Mouse (Mus musculus): ENCODE results near the gene Mthfd1. TPM values are rescaled to one million over a fixed set of nuclear protein-coding genes. Genes with fewer than 3 reads are reported as not detected.

The Mthfd1 gene
- total RNA-seq, 2 experiments from 2014 or later = 29.4 to 29.7 TPM

DNA sequence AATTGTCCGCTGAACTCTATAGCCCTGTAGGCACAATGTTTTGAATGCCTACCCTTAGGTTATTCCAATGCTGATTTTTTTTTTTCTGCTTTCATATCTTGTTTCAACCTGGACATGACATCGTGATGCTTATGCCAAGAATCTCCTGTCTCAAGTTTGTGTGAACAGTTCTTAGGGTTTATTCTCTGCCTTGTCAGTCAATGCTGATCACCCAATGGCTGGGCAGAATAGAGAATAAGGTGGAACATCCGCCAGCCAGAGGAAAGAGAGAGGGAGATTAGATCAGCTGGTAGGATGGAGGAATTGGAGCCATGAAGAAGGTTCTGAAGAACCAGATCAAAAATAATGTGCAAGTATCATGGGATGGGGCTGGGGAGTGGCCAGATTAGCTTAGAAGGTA is 5.6 kb downstream of the Mthfd1 start:
- no peak for DNase-seq

DNA sequence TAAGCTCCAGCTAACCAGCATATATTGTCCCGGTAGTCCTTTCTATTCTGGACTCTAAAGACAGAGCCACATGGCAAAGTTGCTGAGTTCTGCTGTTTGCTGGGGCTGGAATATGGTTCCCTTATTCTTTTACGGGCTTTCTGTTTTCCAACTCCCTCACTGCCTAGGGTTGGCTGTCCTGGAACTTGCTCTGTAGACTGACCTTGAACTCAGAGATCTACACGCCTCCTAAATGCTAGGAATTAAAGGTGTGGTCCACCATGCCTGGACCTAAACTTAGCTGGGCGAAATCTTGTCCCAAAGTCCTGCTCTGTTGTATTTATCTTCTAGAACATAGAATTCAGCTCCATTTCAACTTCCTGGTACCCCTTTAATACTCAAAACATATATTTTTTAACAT is 6.5 kb downstream of the Mthfd1 start:
- intact Hi-C loops (cut with DNase I) = loop anchor here (10.0 kb wide), 2 partner anchors 213 to 343 kb away; no protein-coding TSS in a partner anchor
- DNase-seq = no peak

More for the DNA sequence above, 5.6 kb downstream of the Mthfd1 start:
- intact Hi-C loops (cut with DNase I) = loop anchor here (10.0 kb wide), 2 partner anchors 214 to 344 kb away; no protein-coding TSS in a partner anchor

- no peak for DNase-seq
- intact Hi-C loops (cut with DNase I) = loop anchor here (10.0 kb wide), 2 partner anchors 212 to 342 kb away; no protein-coding TSS in a partner anchor
Observed at GRCm38 (mm10) chr12:76262918-76263317, 7.8 kb downstream of the Mthfd1 start.

DNA sequence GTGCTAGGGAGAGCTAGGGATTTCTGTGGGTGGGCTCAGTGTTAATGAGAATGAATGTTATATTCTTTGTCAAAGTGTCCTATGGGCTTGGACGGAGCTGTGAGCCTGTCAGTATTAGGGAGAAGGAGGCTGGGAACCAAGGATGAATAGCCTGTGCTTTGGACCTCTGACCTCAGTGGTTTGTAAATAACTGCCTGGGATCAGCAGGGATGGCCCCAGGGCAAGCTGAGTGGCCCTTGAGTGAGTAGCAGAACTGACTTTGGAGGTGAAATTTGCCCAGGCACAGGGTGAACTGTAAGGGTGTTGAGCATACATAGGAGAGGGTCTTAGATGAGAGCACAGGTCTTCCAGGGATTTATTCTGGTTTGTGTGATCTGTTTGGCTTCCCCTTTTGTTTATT is 8.8 kb downstream of the Mthfd1 start:
- intact Hi-C loops (cut with DNase I) = loop anchor here (10.0 kb wide), 2 partner anchors 211 to 341 kb away; no protein-coding TSS in a partner anchor
- no peak for DNase-seq

DNA sequence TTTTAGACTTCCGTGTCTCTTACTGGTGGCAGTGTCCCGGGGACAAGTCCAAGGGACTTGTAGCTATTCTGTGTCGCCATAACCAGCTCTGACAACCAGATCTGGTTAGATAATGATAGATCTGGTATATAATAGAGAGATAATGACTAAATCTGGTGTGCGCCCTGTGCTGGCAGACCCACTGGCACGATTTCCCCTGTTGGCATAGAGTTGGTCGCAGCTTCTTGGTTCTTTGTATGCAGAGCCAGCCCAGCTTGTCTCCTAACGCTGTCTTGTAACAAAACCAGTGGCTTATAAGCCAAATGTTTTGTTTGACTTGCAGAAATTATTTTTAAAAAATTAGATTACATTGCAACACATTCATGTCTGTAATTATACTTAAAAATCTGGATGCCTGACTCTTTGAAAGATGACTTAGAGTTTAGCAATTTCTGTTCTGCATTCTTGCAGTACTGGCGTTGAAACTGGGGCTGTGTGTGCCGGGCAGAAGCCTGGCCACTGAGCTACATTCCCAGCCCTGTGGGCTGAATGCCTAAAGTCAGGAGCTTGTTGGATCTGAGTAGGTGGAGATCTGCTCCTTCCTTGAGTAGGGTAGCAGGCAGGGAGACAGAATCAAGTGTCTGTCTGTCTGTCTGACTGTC is 9.3 kb downstream of the Mthfd1 start:
- intact Hi-C loops (cut with DNase I) = loop anchor here (10.0 kb wide), 2 partner anchors 210 to 340 kb away; no protein-coding TSS in a partner anchor

GRCm38 (mm10) chr12:76265001-76265400 is 9.9 kb downstream of the Mthfd1 start:
- no peak for DNase-seq
- intact Hi-C loops (cut with DNase I) = loop anchor here (10.0 kb wide), 2 partner anchors 210 to 340 kb away; no protein-coding TSS in a partner anchor

More for the DNA sequence above, 9.3 kb downstream of the Mthfd1 start:
- DNase-seq = peak; percentile 21 to 50

- intact Hi-C loops (cut with DNase I) = loop anchor here (2.0 to 10.0 kb wide), 3 partner anchors 74 to 338 kb away; no protein-coding TSS in a partner anchor
- DNase-seq = peak in 1 of 2 experiments; percentile 30
Observed at GRCm38 (mm10) chr12:76266875-76267274, 11.8 kb downstream of the Mthfd1 start.

GRCm38 (mm10) chr12:76268686-76269085 is 13.6 kb downstream of the Mthfd1 start:
- intact Hi-C loops (cut with DNase I) = loop anchor here (10.0 kb wide), 2 partner anchors 206 to 336 kb away; no protein-coding TSS in a partner anchor
- DNase-seq = no peak

GRCm38 (mm10) chr12:76269196-76269595 is 14.1 kb downstream of the Mthfd1 start:
- intact Hi-C loops (cut with DNase I) = loop anchor here (10.0 kb wide), 2 partner anchors 206 to 336 kb away; no protein-coding TSS in a partner anchor
- no peak for DNase-seq

DNA sequence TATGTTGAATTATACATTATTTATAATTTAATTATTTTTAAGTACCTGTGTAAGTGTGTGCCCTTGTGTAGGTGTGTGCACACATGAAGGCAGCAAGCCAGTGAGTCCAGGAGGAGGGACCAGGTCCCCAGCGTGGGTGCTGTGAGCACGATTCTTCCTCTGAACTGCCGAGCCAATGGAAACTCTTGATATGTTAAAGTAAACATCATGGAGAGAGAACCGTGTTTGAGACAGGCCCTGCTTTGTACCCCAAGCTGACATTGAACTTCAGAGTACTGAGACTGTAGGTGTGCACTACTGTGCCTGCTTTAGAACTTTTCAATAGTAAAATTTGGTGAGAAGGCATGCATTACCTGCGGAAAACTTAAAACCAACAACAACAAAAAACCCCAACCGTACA is 16.4 kb downstream of the Mthfd1 start:
- intact Hi-C loops (cut with DNase I) = no loop called here

DNA sequence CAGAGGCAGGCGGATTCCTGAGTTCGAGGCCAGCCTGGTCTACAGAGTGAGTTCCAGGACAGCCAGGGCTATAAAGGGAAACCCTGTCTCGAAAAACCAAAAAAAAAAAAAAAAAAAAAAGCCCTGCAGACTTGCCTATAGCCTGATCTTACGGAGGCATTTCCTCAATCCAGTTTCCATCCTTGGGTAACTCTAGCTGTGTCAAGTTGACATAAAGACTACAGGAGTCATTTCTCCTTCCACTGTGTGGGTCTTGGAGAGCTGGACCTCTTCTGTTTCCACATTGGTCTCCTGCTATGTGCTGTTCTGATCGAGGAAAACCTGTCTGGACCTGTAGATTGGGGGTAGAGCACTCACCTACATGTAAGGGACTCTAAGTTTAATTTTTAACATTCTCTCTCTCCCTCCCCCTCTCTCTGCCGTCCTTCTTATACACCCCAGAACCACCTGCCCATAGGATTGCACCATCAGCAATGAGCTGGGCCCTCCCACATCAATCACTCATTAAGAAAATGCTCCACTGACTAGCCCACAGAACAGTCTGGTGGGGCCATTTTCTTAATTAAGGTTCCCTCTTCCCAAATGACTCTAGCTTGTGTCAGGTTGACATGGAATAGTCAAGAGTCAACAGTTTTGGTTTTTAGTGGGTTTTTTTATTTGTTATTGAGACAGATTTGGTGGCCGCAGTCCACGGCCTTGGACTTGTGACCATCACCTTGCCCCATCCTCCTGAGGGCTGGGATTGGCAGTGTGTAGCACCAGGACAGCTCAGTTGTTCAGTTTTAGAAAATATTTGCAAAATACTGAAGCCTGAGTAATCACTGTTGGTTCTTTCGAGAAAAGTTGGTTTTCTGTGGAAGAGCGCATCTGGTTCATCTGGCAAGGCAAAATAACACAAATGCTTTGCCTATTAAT is 17.8 kb downstream of the Mthfd1 start:
- intact Hi-C loops (cut with DNase I) = no loop called here
- no peak for DNase-seq

More for the DNA sequence above, 16.4 kb downstream of the Mthfd1 start:
- no peak for DNase-seq

- DNase-seq = no peak
Observed at GRCm38 (mm10) chr12:76278209-76278608, 23.1 kb downstream of the Mthfd1 start.

GRCm38 (mm10) chr12:76280556-76280955 is 25.5 kb downstream of the Mthfd1 start:
- DNase-seq = no peak
- intact Hi-C loops (cut with DNase I) = no loop called here

More at GRCm38 (mm10) chr12:76278209-76278608, 23.1 kb downstream of the Mthfd1 start:
- intact Hi-C loops (cut with DNase I) = no loop called here

GRCm38 (mm10) chr12:76281111-76281660 is 26.1 kb downstream of the Mthfd1 start:
- intact Hi-C loops (cut with DNase I) = no loop called here
- no peak for DNase-seq

GRCm38 (mm10) chr12:76282132-76282531 is 27.0 kb downstream of the Mthfd1 start:
- peak in 1 of 2 experiments; percentile 20 for DNase-seq

DNA sequence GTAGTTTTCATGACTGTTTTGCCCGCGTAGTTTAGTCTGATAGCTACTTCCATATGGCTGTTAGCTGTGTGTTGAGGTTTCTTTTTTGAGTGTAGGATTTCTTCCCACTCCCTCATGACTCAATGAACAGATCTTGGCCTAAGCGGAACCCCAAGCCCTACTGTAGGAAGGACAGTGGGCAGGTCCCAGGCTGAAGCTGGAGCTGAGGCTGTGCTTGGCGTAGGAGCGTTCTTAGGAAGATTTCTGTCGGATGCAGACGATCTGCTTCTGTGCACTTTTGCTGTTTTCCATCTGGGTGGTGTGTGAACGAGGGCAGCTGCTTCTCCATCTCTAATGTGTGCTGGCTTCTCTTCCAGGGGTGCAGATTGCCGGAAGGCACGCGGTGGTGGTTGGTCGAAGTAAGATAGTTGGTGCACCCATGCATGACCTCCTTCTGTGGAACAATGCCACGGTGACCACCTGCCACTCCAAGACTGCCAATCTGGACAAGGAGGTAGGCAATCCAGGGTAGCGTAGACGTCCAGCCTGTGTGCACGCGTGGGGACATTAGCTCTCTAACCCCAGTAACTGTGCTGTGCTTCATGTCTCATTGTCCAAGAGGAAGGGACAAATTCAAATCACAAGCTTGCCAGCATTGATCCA is 27.6 kb downstream of the Mthfd1 start:
- intact Hi-C loops (cut with DNase I) = no loop called here
- no peak for DNase-seq

More at GRCm38 (mm10) chr12:76282132-76282531, 27.0 kb downstream of the Mthfd1 start:
- intact Hi-C loops (cut with DNase I) = no loop called here

GRCm38 (mm10) chr12:76285418-76285817 is 30.3 kb downstream of the Mthfd1 start:
- intact Hi-C loops (cut with DNase I) = no loop called here
- no peak for DNase-seq

- DNase-seq = no peak
- intact Hi-C loops (cut with DNase I) = no loop called here
Observed at GRCm38 (mm10) chr12:76287986-76288385, 32.9 kb downstream of the Mthfd1 start.

GRCm38 (mm10) chr12:76288494-76288893 is 33.4 kb downstream of the Mthfd1 start:
- intact Hi-C loops (cut with DNase I) = no loop called here
- no peak for DNase-seq

- intact Hi-C loops (cut with DNase I) = no loop called here
Observed at GRCm38 (mm10) chr12:76289428-76289827, 34.3 kb downstream of the Mthfd1 start.

More at GRCm38 (mm10) chr12:76289428-76289827, 34.3 kb downstream of the Mthfd1 start:
- DNase-seq = no peak

Data from heart, postnatal 14 days (tissue).